Mouse (Mus musculus) liver, embryonic 14.5 days (tissue): ENCODE data around the gene Adgrb3.

Experiments
- CTCF ChIP-seq: IDR thresholded peaks from 2 replicates; pipeline ENCODE4 v1.5.1; 2016; ENCODE audit warnings: antibody characterized with exemption, low read depth, control low read depth
- EP300 ChIP-seq: IDR thresholded peaks from 2 replicates; pipeline ENCODE4 v1.6.1; 2016; ENCODE audit warnings: antibody characterized with exemption, low read depth

- no peak for TF ChIP-seq CTCF
- TF ChIP-seq EP300 = no peak
These were observed 753.6 kb downstream of the Adgrb3 start for GRCm38 (mm10) chr1:25075952-25076351.
